Mouse (Mus musculus) megakaryocyte-erythroid progenitor cell, adult 5-6 weeks (primary cell): Measurements from ENCODE around the gene Ahsa1. TPM values are rescaled to one million over a fixed set of nuclear protein-coding genes. Genes with fewer than 3 reads are reported as not detected.
A peak's percentile ranks its signal among the peaks of the same experiment; 100 is the strongest.
"Not testable (repeated sequence)": the region's sequence is repeated elsewhere in the genome, so short reads cannot be mapped to it uniquely, and the experiment has no call there.

Source experiments
- ATAC-seq: replicated peaks from 2 replicates; pipeline ENCODE4 v1.8.0; 2016; ENCODE audit warnings: mild to moderate bottlenecking, inconsistent platforms; ENCODE audit not compliant: severe bottlenecking, poor library complexity, low FRiP score, low TSS enrichment
- total RNA-seq, 2 experiments: library from RNA; stranded (forward) in 1 of 2; stranded (reverse) in 1 of 2; fragments of 200-1000, 215-1000 nt in 1 of 2; fragments of >200 nt in 1 of 2; fragmentation: Nextera tagmentation in 1 of 2; gene quantifications; 2 replicates each; pipeline ENCODE4 v1.2.3; 2014 to 2017

Ahsa1 gene
- total RNA-seq, 2 experiments from 2014 or later: 212 to 295 TPM

DNA sequence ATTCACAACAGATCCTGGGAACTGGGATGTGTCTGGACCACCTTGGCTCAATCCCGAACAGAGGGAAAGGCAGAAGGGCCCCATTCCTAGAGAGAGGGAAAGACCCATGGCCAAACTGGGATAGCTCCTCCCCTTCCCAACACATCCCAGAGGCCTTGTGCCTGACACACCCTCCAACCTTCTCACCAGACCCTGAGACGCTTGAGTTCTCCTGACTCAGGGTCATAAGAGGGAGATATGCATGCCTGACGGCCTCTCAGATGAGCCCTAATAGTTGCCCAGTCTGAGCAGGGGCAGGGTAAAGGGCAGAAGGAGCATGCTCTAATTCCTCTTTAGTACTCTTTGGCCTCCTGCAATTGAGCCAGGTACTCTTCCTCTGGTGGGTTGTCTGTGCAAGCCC lies 13.1 kb downstream of the Ahsa1 start:
- no peak for ATAC-seq

DNA sequence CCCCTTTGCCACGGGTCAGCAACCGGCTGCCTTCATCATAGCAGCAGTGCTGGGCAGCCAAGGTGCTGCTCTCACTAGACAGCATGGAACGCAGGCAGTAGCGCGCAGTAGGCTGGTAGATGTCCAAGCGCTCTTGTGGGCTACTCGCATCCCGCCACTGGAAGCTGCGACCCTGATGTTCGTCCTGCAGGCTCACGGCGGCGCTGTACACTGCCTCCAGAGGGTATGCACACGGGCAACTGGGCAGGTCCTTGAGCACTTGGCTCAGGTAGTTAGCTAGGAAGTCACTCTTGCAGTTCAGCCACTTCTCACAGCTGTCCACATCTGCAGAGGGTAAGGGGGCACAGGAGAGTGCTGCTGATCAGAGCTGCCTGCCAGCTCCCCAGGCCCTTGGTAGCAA lies 13.6 kb downstream of the Ahsa1 start:
- no peak for ATAC-seq

DNA sequence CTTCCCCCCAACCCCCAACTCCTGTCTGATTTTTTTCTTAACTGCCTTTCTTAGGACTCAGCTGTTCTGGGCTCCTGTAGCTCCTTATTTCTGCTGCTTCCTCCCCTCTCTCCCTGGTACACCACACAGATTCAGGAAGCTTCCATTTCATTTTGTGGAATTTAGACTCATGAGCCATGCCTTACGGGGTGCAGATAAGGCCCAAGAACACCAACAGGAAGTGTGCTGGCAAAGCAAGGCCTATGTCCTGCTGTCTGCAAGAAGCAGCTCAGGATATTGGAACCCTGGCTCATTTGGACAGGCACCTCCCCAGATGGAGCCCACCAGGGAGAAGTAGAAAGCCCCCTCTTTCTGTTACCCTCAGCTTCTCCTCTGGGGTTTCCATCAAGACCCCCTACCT lies 15.5 kb downstream of the Ahsa1 start:
- no peak for ATAC-seq

DNA sequence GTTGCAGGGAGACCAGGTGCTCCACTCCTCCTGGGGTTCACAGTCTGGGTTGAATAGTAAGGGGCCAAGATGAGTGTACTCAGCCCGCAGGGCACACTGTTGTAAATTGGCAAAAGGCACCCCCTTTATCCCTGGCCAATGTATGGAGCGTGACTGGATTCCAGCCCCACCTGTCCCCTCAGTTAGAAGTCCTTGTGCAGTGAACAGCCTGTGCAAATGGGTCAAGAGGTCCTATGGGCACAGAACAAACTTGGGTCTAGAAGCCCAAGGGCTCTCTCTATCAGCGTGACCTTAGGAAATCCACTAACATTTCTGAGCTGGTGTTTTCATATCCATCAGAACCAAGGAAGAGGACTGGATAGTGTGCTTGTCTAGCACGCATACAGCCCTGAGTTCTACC lies 16.5 kb downstream of the Ahsa1 start:
- no peak for ATAC-seq

DNA sequence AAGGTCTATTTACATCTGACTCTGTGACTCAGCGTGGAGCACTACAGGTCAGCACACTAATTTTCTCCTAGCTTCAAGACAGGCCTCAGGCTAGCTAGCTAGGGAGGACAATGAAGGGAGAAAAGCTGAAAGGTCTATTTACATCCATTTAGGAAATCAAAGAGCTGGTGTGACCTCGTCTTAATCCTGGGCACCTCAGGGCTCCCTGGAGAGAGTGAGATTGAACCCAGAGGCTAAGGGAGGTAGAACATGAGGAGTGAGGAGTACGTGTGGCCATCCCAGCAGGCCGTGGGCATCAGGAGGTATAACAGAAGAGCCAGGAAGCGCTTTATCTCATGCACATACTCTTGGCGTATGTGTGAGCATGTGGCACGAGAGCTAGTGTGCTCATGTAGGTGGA lies 17.4 kb downstream of the Ahsa1 start:
- ATAC-seq: no peak

DNA sequence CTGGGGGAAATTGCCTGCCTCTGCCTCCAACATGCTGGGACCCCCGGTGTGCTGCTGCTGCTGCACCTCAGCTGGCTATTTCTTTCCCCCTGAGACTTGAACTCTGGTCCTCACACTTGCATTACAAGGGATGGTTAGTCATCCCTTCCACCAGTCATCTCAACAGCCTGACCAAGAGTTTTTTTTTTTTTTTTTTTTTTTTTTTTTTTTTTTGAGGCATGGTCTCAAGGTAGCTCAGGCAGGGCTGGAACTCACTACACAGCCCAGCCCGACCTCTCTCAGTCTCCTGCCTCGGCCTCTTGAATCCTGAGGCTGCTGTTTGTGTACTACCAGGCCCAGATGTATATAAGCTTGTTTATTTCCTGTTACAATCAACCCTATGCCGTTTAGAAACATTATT lies 18.0 kb downstream of the Ahsa1 start:
- ATAC-seq: no peak

DNA sequence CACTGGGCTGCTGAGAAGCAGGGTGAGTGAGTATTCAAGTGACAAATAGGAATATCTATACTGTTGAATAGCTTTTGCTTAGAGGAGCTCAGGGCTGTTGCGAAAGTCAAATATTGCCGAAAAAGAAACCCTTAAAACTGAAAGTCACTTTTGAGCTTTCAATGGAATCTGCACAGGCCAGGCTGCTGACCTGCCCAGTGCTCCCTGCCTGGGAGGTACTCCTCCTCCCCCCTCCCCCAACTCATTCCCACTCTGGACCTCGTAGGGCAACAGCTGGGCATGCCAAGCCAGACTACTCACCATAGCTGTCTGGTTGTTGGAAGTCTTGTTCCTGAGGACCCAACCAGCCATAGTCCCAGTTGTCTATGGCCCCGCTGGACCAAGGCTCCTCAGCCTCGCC lies 18.4 kb downstream of the Ahsa1 start:
- ATAC-seq: 0 out of 2 replicates have a peak, but pooled peaks have one; percentile 15

DNA sequence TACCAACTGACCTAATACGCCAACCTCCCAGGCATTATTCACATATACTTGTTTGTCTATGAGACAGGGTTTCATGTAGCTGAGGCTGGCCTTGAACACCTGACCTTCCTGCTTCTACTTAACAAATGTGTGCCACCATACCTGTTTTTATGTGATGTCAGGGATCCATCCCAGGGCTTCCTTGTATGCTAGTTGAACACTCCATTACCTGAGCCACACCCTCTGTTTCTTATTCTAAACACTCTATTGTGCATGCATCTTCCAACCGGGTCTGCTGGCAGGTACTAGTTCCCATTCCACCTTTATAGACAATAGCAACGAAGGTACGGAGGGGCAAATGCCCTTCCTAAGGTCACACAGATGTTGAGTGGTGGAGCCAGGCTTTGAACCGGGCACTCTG lies 22.8 kb downstream of the Ahsa1 start:
- ATAC-seq: no peak

DNA sequence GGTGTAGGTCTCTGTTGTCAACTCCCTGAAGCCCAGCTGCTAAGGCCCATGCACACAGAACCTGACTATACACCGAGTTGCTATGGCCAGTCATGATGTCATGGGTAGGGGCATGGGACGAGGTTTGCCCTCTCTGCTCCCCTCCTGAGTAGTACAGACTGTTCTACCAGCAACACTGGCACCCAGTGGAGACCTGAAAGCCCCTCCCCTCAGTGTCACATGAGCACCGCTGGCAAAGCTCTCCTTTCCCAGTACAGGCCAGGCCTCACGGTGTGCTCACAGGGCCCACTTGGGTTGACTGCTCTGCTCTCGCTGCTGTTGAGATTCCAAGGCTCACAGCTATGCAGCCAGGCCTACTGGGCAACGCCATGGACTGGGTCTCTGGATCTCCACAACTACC lies 27.7 kb downstream of the Ahsa1 start:
- ATAC-seq: peak; percentile 23; the same call in 1 of the 2 replicates

DNA sequence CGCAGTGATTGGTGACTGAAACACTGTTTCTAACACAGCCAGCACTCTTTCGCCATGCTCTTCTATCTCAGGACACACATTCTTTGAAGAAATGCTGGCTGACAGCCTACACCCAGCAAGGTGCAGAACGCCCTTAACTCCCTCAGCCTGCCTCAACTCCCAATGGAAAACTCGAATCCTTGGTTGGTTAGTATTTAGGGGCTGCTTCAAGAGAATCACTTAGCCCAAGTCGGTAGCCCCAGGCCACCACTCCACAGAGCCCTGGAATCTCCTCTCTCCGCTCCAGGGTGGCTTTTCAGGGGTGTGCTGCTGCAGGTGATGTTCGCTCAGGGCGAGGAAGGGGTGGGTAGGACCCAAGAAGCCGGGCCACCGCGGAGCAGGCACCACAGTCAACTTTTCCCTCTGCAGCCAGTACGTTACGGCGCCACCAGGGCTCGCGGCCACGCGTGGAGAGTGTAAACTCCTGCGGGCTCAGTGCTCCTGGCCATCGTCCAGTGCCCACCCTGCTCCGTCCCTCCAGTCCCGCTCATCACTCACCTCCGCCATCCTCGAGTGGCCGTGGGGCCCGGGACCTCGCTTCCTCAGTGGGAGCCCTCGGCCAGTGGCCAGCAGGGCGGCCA lies 32.9 kb downstream of the Ahsa1 start:
- peak; percentile 35 for ATAC-seq

DNA sequence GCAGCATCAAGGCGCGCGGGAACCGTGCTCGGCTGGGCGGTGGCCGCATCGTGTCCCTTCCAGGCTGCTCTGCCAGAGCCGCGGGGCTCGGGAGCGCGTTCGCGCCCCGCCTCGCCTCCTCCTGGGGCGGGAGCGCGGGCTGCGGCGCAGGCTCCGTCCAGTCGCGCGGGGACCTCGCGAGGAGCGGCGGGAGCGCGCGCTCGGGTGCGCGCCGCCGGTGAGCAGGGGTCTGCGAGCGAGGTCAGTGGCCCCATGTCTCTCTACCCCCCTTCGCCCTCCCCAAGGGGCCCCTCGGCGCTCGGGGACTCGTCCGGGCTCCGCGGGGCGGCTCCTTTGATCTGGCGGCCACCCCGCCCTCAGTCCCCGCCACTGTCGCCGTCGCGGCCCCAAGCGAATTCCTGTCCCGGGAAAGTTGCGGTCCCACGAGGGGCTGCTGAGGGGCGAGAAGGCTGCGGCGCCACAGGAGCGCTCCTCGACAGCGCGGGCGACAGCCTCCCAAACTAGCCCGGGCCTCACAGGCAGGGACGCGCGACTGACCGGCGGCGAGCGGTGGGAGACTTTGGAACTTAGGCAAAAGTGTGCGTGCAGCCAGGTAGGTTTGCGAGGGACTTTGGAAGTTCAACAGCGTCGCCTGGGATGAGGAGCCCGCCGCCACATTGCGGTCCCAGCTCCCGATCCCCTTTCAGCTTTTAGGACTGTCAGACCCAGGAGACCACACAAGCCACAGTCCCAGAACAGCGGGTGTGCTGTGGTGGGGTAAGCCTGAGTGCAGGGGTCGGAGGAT lies 33.6 kb downstream of the Ahsa1 start, which contains the start of gene Ism2:
Gene Ism2, minus strand, starts transcription at position 49 of the 784 bp plus-strand sequence.
- ATAC-seq: peak; percentile 53

DNA sequence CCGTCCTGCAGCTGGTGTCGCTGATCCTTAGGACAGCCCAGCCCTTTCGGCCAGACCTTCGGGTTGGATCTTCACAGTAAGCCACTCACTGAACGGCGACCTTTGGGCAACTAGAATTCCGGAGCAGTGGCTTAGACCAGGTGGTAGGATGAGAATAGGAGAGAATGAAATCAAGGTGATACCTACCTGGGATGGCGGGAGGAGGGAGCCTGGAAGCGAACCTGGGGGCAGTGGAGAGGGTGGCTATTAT lies 34.1 kb downstream of the Ahsa1 start:
- no peak for ATAC-seq

DNA sequence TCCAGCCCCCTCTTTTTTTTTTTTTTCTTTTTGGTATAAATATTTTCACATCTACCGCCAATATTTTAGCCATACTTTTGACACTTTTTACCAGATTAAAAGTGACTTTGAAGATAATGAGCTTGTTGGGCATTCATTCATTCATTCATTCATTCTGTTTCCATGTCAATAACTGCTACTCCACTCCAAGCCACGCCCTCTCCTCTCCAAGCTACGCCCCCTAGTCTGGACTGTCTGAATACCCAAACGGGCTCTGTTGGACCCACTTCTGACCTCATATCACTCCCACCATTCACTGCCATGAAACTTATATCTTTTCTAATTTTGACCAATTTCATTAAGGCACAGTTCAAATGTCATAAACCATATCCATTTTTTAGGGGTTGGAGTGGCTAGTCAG lies 34.9 kb downstream of the Ahsa1 start:
- ATAC-seq: no peak

DNA sequence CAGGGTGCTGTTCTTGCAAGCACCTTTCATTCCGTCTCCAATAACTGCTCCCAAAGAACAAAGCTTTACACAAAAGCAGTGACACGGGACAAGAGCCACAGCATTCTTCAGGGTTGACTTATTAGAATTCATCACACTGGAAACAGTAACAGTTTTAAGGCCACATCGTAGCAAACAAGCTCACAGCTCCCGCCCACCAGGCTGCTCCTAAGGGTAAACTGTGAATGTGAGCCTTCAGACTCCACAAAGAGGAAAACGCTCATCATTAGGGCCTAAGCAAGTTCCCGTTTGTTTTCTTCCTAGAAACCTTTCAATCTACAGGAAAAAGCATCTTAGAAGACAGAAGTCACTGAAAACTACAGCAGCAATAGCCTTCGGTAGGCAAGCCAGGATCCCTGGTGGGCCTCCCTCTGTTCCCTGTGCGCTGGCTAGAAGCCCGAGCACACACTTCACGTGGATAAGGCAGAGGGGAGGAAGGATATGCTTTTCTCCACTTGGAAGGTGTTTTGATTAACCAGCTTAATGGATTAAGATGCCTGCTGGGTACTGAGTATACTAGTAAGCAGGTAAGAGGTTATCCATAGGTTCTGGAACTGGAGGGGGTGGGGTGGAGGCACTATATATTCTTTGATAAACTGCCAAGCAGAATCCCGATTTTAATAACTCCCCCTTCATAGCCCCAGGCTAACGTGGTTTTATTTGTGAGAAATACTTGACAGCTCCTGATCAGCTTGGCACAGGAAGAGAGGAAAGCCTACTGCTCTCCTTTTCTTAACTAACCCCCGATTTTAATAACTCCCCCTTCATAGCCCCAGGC lies 39.7 kb downstream of the Ahsa1 start:
- ATAC-seq: no peak

DNA sequence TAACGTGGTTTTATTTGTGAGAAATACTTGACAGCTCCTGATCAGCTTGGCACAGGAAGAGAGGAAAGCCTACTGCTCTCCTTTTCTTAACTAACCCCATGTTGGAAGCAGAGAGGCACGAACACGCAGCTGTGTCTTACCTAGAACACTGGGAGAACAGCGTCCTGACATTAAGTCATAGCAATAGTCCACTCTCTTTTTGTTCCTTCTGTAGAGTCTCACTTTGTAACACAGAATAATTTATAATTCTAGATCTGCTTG lies 40.2 kb downstream of the Ahsa1 start:
- ATAC-seq: not testable (repeated sequence)

DNA sequence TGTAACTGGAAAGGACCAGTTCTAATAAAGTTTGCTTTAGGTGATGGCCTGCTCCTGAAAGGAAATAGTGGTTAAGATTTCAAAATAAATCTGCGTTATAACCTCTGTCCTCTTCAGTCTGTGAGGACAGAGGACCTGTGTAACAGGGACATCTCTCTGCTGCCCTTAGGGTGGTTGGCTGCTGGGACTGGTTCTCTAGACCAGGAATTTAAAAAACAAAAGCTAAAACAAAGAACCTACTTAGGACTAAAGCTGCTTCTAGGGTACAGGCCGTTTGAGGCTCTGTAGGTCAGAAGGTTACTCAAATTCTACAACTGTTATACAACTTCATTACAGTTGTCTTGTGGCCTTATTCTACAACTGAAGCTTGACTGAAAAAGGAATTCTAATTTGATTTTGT lies 46.8 kb downstream of the Ahsa1 start:
- no peak for ATAC-seq

DNA sequence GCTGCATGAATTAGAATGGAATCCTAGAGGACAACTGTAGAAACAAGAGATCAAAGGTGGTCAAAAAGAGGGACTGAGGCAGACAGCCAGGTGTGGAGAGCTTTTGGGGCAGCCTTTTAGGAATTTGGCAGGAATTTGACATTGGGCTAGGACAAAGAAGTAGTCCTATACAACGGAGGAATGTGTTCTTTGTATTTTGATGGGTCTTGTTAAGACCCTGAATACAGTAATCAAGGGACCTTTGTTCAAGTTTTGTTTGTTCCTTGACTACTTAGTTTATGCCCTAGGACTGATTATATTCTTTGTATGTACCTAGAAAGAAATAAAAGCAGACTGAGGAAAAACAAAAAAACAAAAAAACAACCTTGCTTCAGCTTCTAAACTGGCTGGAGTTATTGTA lies 51.7 kb downstream of the Ahsa1 start:
- no peak for ATAC-seq

DNA sequence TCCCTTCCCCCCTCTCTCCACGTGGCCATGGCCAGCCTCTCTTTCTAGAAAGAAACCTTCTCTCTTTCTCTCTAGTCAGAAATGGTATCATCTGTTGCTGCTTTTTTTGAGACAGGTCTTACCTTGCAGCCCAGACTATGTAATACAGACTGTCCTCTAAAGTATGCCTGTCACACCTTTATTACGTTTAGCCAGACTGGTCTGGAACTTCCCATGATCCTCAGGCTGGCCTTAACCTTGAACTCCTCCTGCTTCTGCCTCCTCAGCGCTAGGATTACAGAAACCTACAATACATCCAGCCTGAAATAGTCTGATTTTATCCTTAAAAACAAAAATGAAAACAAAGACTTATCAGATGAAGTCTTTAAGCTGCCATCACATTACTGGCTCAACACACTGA lies 53.0 kb downstream of the Ahsa1 start:
- no peak for ATAC-seq
